Mouse (Mus musculus): ENCODE results near the gene Gpc5. TPM values are rescaled to one million over a fixed set of nuclear protein-coding genes. Genes with fewer than 3 reads are reported as not detected.

Gene Gpc5
- polyA plus RNA-seq, 1 experiment from 2014 or later = 1.2 TPM

- CTCF ChIA-PET = no interaction called here
- H3K27me3 ChIP-seq = peaks cover 9% of the 10 kb centered on the region
- in situ Hi-C loops (cut with MboI; ENCODE audit: low pct_unique_long_range_greater_than_20kb) = no loop called here
- TF ChIP-seq CTCF (IDR thresholded peaks at IDR 0.05) = no peak
- POLR2A ChIA-PET = interaction anchor here (0.5 kb wide), 1 partner anchor 282 kb away, joined by 4 read pairs; no protein-coding TSS in a partner anchor
- no peak for ATAC-seq
- DNase-seq (ENCODE audit: low read depth, low spot score) = no peak
Measured at GRCm38 (mm10) chr14:115251791-115252190, 159.8 kb downstream of the Gpc5 start.

- POLR2A ChIA-PET = no interaction called here
- ATAC-seq (no peak), DNase-seq (ENCODE audit: low read depth, low spot score) (no peak)
- CTCF ChIA-PET = no interaction called here
- TF ChIP-seq CTCF (IDR thresholded peaks at IDR 0.05) = no peak
- in situ Hi-C loops (cut with MboI; ENCODE audit: low pct_unique_long_range_greater_than_20kb) = no loop called here
- H3K27me3 ChIP-seq = peaks cover 16% of the 10 kb centered on the region
Measured at GRCm38 (mm10) chr14:115253155-115253554, 161.1 kb downstream of the Gpc5 start.

- no peak for DNase-seq (ENCODE audit: low read depth, low spot score)
- ATAC-seq = no peak
- in situ Hi-C loops (cut with MboI; ENCODE audit: low pct_unique_long_range_greater_than_20kb) = no loop called here
- CTCF ChIA-PET = no interaction called here
- TF ChIP-seq CTCF (IDR thresholded peaks at IDR 0.05) = no peak
- H3K27me3 ChIP-seq = peaks cover 10% of the 10 kb centered on the region
- POLR2A ChIA-PET = no interaction called here
Measured at GRCm38 (mm10) chr14:115253685-115254084, 161.7 kb downstream of the Gpc5 start.

- ChIA-PET CTCF (no interaction called here), POLR2A (no interaction called here)
- DNase-seq (ENCODE audit: low read depth, low spot score) (no peak), ATAC-seq (no peak)
- TF ChIP-seq CTCF (IDR thresholded peaks at IDR 0.05) = no peak
- in situ Hi-C loops (cut with MboI; ENCODE audit: low pct_unique_long_range_greater_than_20kb) = no loop called here
- H3K27me3 ChIP-seq = no peaks in the 10 kb centered on the region
Measured at GRCm38 (mm10) chr14:115269703-115270402, 177.8 kb downstream of the Gpc5 start.

GRCm38 (mm10) chr14:115270445-115270844 lies 178.4 kb downstream of the Gpc5 start:
- DNase-seq (ENCODE audit: low read depth, low spot score) (no peak), ATAC-seq (no peak)
- POLR2A ChIA-PET = no interaction called here
- in situ Hi-C loops (cut with MboI; ENCODE audit: low pct_unique_long_range_greater_than_20kb) = no loop called here
- CTCF ChIA-PET = no interaction called here
- TF ChIP-seq CTCF (IDR thresholded peaks at IDR 0.05) = no peak
- H3K27me3 ChIP-seq = no peaks in the 10 kb centered on the region

GRCm38 (mm10) chr14:115282782-115283181 lies 190.8 kb downstream of the Gpc5 start:
- H3K27me3 ChIP-seq = no peaks in the 10 kb centered on the region
- CTCF ChIA-PET = no interaction called here
- ATAC-seq (no peak), DNase-seq (ENCODE audit: low read depth, low spot score) (no peak)
- POLR2A ChIA-PET = no interaction called here
- in situ Hi-C loops (cut with MboI; ENCODE audit: low pct_unique_long_range_greater_than_20kb) = no loop called here
- TF ChIP-seq CTCF (IDR thresholded peaks at IDR 0.05) = no peak

- ChIA-PET POLR2A (no interaction called here), CTCF (no interaction called here)
- no peak for TF ChIP-seq CTCF (IDR thresholded peaks at IDR 0.05)
- DNase-seq (ENCODE audit: low read depth, low spot score) (no peak), ATAC-seq (no peak)
- H3K27me3 ChIP-seq = peaks cover 4% of the 10 kb centered on the region
- in situ Hi-C loops (cut with MboI; ENCODE audit: low pct_unique_long_range_greater_than_20kb) = no loop called here
Measured at GRCm38 (mm10) chr14:115324247-115324646, 232.2 kb downstream of the Gpc5 start.

GRCm38 (mm10) chr14:115326426-115326825 lies 234.4 kb downstream of the Gpc5 start:
- ATAC-seq (no peak), DNase-seq (ENCODE audit: low read depth, low spot score) (no peak)
- peaks cover 4% of the 10 kb centered on the region for H3K27me3 ChIP-seq
- POLR2A ChIA-PET = no interaction called here
- CTCF ChIA-PET = no interaction called here
- TF ChIP-seq CTCF (IDR thresholded peaks at IDR 0.05) = no peak
- in situ Hi-C loops (cut with MboI; ENCODE audit: low pct_unique_long_range_greater_than_20kb) = no loop called here

GRCm38 (mm10) chr14:115339084-115339483 lies 247.1 kb downstream of the Gpc5 start:
- TF ChIP-seq CTCF (IDR thresholded peaks at IDR 0.05) = peak; percentile 32
- ChIA-PET POLR2A (no interaction called here), CTCF (no interaction called here)
- no peaks in the 10 kb centered on the region for H3K27me3 ChIP-seq
- ATAC-seq = no peak
- in situ Hi-C loops (cut with MboI; ENCODE audit: low pct_unique_long_range_greater_than_20kb) = no loop called here
- no peak for DNase-seq (ENCODE audit: low read depth, low spot score)

GRCm38 (mm10) chr14:115342597-115342996 lies 250.6 kb downstream of the Gpc5 start:
- DNase-seq (ENCODE audit: low read depth, low spot score) = no peak
- POLR2A ChIA-PET = no interaction called here
- CTCF ChIA-PET = no interaction called here
- TF ChIP-seq CTCF (IDR thresholded peaks at IDR 0.05) = no peak
- peaks cover 13% of the 10 kb centered on the region for H3K27me3 ChIP-seq
- in situ Hi-C loops (cut with MboI; ENCODE audit: low pct_unique_long_range_greater_than_20kb) = no loop called here
- no peak for ATAC-seq

- DNase-seq (ENCODE audit: low read depth, low spot score) (no peak), ATAC-seq (no peak)
- in situ Hi-C loops (cut with MboI; ENCODE audit: low pct_unique_long_range_greater_than_20kb) = no loop called here
- ChIA-PET POLR2A (no interaction called here), CTCF (no interaction called here)
- H3K27me3 ChIP-seq = peaks cover 23% of the 10 kb centered on the region
- no peak for TF ChIP-seq CTCF (IDR thresholded peaks at IDR 0.05)
Measured at GRCm38 (mm10) chr14:115349448-115349847, 257.4 kb downstream of the Gpc5 start.

GRCm38 (mm10) chr14:115365320-115365935 lies 273.4 kb downstream of the Gpc5 start:
- CTCF ChIA-PET = no interaction called here
- in situ Hi-C loops (cut with MboI; ENCODE audit: low pct_unique_long_range_greater_than_20kb) = no loop called here
- DNase-seq (ENCODE audit: low read depth, low spot score) = no peak
- no peaks in the 10 kb centered on the region for H3K27me3 ChIP-seq
- TF ChIP-seq CTCF (IDR thresholded peaks at IDR 0.05) = no peak
- POLR2A ChIA-PET = no interaction called here
- no peak for ATAC-seq

Measured in Patski (cell line).